Mouse (Mus musculus) CH12.LX (cell line): ENCODE results near the gene Ppt2.

Experiments
- CHD2 ChIP-seq: IDR thresholded peaks from 2 replicates; pipeline ENCODE4 v1.6.1; 2011; ENCODE audit warnings: low read length, improper control_type of control experiment
- CTCF ChIP-seq, 2 experiments: IDR thresholded peaks in 1 of 2; conservative IDR thresholded peaks in 1 of 2; 2 replicates each; pipeline ENCODE4 v1.5.1; 2011 to 2012; ENCODE audit warnings: low read depth in 2 of 2, low read length in 2 of 2, improper control_type of control experiment in 1 of 2, inconsistent platforms in 1 of 2, mild to moderate bottlenecking in 1 of 2, moderate library complexity in 1 of 2
- NRF1 ChIP-seq: IDR thresholded peaks from 2 replicates; pipeline ENCODE4 v1.6.1; 2014; ENCODE audit warnings: low read depth, mild to moderate bottlenecking, inconsistent platforms, low read length, improper control_type of control experiment, moderate library complexity
- POLR2A ChIP-seq: IDR thresholded peaks from 2 replicates; pipeline ENCODE4 v1.6.1; 2011; ENCODE audit warnings: low read depth, mild to moderate bottlenecking, improper control_type of control experiment, low read length
- POLR2AphosphoS2 ChIP-seq: IDR thresholded peaks from 2 replicates; pipeline ENCODE4 v1.6.1; 2011; ENCODE audit warnings: low read depth, low read length, improper control_type of control experiment
- ZNF384 ChIP-seq: IDR thresholded peaks from 2 replicates; pipeline ENCODE4 v1.6.1; 2012; ENCODE audit warnings: low read depth, low read length, improper control_type of control experiment, inconsistent platforms

DNA sequence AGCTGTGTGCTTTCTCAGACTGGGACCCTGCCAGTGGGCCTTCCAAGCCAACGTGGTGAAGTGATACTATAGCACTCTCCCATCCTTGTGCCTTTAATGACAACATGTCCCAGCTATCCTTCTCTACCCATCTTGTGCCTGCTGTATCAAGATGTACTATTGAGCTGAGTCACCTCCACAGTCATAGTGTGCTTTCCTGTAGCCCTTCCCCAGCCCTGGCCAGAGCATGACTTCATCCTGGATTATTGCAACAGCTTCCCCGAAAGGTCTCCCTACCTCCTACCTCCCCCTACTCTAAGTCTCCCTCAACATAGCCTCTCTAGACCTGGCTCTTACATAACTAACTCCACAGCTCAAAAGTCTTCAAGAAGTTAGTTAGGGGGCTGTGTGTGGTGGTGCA lies 7.4 kb upstream of the Ppt2 start:
- TF ChIP-seq CTCF (conservative IDR thresholded peaks at IDR 0.05 in 1 of 2, IDR thresholded peaks at IDR 0.05 in 1 of 2; ENCODE audit: low read depth in 2 of 2, low read length in 2 of 2) (no peak), CHD2 (no peak), ZNF384 (no peak), POLR2A (no peak), POLR2AphosphoS2 (no peak), NRF1 (no peak)
